Mouse (Mus musculus) spleen, adult 18-20 months (tissue): ENCODE results near the gene Gmip.

Experiments
- DNase-seq, 2 experiments: peaks; one replicate each; pipeline ENCODE4 v3.0.0; 2022; ENCODE audit warnings: mixed read lengths in 2 of 2

The Gmip gene

GRCm38 (mm10) chr8:69804537-69804936 is 3.9 kb upstream of the Gmip start:
- peak in 1 of 2 experiments; percentile 1 for DNase-seq

GRCm38 (mm10) chr8:69805086-69805485 is 3.4 kb upstream of the Gmip start:
- DNase-seq, result peak in 1 of 2 experiments; percentile 3

- DNase-seq, result peak in 1 of 2 experiments; percentile 4
Measured at GRCm38 (mm10) chr8:69805491-69805890, 3.0 kb upstream of the Gmip start.

- DNase-seq, result no peak
Measured at GRCm38 (mm10) chr8:69807236-69807635, 1.2 kb upstream of the Gmip start.

GRCm38 (mm10) chr8:69808864-69809403 is 455 bp downstream of the Gmip start:
- DNase-seq, result peak; percentile 63 to 64

- DNase-seq, result no peak
Measured at GRCm38 (mm10) chr8:69809820-69810219, 1.3 kb downstream of the Gmip start.

- DNase-seq, result no peak
Measured at GRCm38 (mm10) chr8:69814881-69815280, 6.4 kb downstream of the Gmip start.

GRCm38 (mm10) chr8:69815396-69815795 is 6.9 kb downstream of the Gmip start:
- DNase-seq, result no peak

GRCm38 (mm10) chr8:69820466-69820865 is 12.0 kb downstream of the Gmip start:
- DNase-seq, result no peak

GRCm38 (mm10) chr8:69821971-69822385 is 13.5 kb downstream of the Gmip start:
- DNase-seq, result no peak

GRCm38 (mm10) chr8:69822386-69823191 is 14.1 kb downstream of the Gmip start, which contains the start of gene Lpar2:
TSS of gene Lpar2 (plus strand) at chr8:69822429.
- peak; percentile 76 to 78 for DNase-seq

GRCm38 (mm10) chr8:69826371-69826770 is 17.9 kb downstream of the Gmip start:
- no peak for DNase-seq

- peak; percentile 88 to 91 for DNase-seq
Measured at GRCm38 (mm10) chr8:69832298-69832853, 23.9 kb downstream of the Gmip start, which contains the start of gene Pbx4. TSS of gene Pbx4 (plus strand) at chr8:69832491.

- no peak for DNase-seq
Measured at GRCm38 (mm10) chr8:69837057-69837682, 28.7 kb downstream of the Gmip start.

GRCm38 (mm10) chr8:69847167-69848065 is 38.9 kb downstream of the Gmip start:
- DNase-seq, result no peak

- no peak for DNase-seq
Measured at GRCm38 (mm10) chr8:69848951-69849350, 40.5 kb downstream of the Gmip start.

- no peak for DNase-seq
Measured at GRCm38 (mm10) chr8:69849899-69850298, 41.4 kb downstream of the Gmip start.

- no peak for DNase-seq
Measured at GRCm38 (mm10) chr8:69850926-69851506, 42.5 kb downstream of the Gmip start.

GRCm38 (mm10) chr8:69853869-69854268 is 45.4 kb downstream of the Gmip start:
- DNase-seq, result no peak

- no peak for DNase-seq
Measured at GRCm38 (mm10) chr8:69860807-69861206, 52.3 kb downstream of the Gmip start.

GRCm38 (mm10) chr8:69861251-69861650 is 52.8 kb downstream of the Gmip start:
- DNase-seq, result no peak
